Mouse (Mus musculus): ENCODE measurements around the gene Fbxo2. TPM values are rescaled to one million over a fixed set of nuclear protein-coding genes. Genes with fewer than 3 reads are reported as not detected.
"Not testable (repeated sequence)": the region's sequence is repeated elsewhere in the genome, so short reads cannot be mapped to it uniquely, and the experiment has no call there.

The Fbxo2 gene
- polyA plus RNA-seq (2011; ENCODE audit: insufficient read depth, insufficient read length, low replicate concordance, missing spikeins) = not detected in 2 replicates

- 3% methylated on average over 43 of the region's 43 CpGs for WGBS
These were observed at the start of gene Fbxo2, which contains the start of gene Fbxo44 for GRCm38 (mm10) chr4:148160436-148161390. Gene Fbxo2 (plus strand): TSS chr4:148160621. Gene Fbxo44 (minus strand): TSS chr4:148160482.

GRCm38 (mm10) chr4:148112519-148112918 is 47.9 kb upstream of the Fbxo2 start:
- no peak for TF ChIP-seq CTCF (IDR thresholded peaks at IDR 0.05; ENCODE audit: control insufficient read depth, insufficient read depth, low read length)
- no peak for TF ChIP-seq POLR2A (IDR thresholded peaks at IDR 0.05; ENCODE audit: borderline replicate concordance, control insufficient read depth, low read depth, low read length)
- 75% methylated on average over 12 of the region's 12 CpGs for WGBS
- Histone ChIP-seq H3K4me3 (replicated peaks; ENCODE audit: control insufficient read depth, low read depth, low read length) (no peak overlapping the region), H3K4me1 (ENCODE audit: control insufficient read depth, insufficient read depth, low read length) (no peaks in the 10 kb centered on the region), H3K27ac (ENCODE audit: control insufficient read depth, insufficient read depth, low read depth, low read length, poor library complexity) (no peak overlapping the region)

More at GRCm38 (mm10) chr4:148160436-148161390, at the start of gene Fbxo2, which contains the start of gene Fbxo44:
- TF ChIP-seq POLR2A (IDR thresholded peaks at IDR 0.05; ENCODE audit: borderline replicate concordance, control insufficient read depth, low read depth, low read length) (no peak), CTCF (IDR thresholded peaks at IDR 0.05; ENCODE audit: control insufficient read depth, insufficient read depth, low read length) (no peak)
- Histone ChIP-seq H3K27ac (ENCODE audit: control insufficient read depth, insufficient read depth, low read depth, low read length, poor library complexity) (no peak within 1 kb of the TSS; the same call in 1 of the 2 replicates), H3K4me3 (replicated peaks; ENCODE audit: control insufficient read depth, low read depth, low read length) (peak within 1 kb of the TSS; percentile 62), H3K4me1 (ENCODE audit: control insufficient read depth, insufficient read depth, low read length) (no peaks in the 10 kb centered on the region; the same call in 1 of the 2 replicates)

- 7% methylated on average over 15 of the region's 15 CpGs for WGBS
- Histone ChIP-seq H3K27ac (ENCODE audit: control insufficient read depth, insufficient read depth, low read depth, low read length, poor library complexity) (no peak overlapping the region), H3K4me3 (replicated peaks; ENCODE audit: control insufficient read depth, low read depth, low read length) (no peak overlapping the region), H3K4me1 (ENCODE audit: control insufficient read depth, insufficient read depth, low read length) (no peaks in the 10 kb centered on the region)
- TF ChIP-seq POLR2A (IDR thresholded peaks at IDR 0.05; ENCODE audit: borderline replicate concordance, control insufficient read depth, low read depth, low read length) (no peak), CTCF (IDR thresholded peaks at IDR 0.05; ENCODE audit: control insufficient read depth, insufficient read depth, low read length) (peak; percentile 99)
These were observed 45.5 kb upstream of the Fbxo2 start for GRCm38 (mm10) chr4:148114758-148115391.

GRCm38 (mm10) chr4:148115467-148115866 is 45.0 kb upstream of the Fbxo2 start:
- Histone ChIP-seq H3K27ac (ENCODE audit: control insufficient read depth, insufficient read depth, low read depth, low read length, poor library complexity) (no peak overlapping the region), H3K4me1 (ENCODE audit: control insufficient read depth, insufficient read depth, low read length) (no peaks in the 10 kb centered on the region), H3K4me3 (replicated peaks; ENCODE audit: control insufficient read depth, low read depth, low read length) (no peak overlapping the region)
- under 1% methylated on average over 15 of the region's 15 CpGs for WGBS
- no peak for TF ChIP-seq POLR2A (IDR thresholded peaks at IDR 0.05; ENCODE audit: borderline replicate concordance, control insufficient read depth, low read depth, low read length)
- TF ChIP-seq CTCF (IDR thresholded peaks at IDR 0.05; ENCODE audit: control insufficient read depth, insufficient read depth, low read length) = peak; percentile 18; the same call in 1 of the 2 replicates

GRCm38 (mm10) chr4:148116657-148117056 is 43.8 kb upstream of the Fbxo2 start:
- 73% methylated on average over 4 of the region's 4 CpGs for WGBS
- TF ChIP-seq POLR2A (IDR thresholded peaks at IDR 0.05; ENCODE audit: borderline replicate concordance, control insufficient read depth, low read depth, low read length) (no peak), CTCF (IDR thresholded peaks at IDR 0.05; ENCODE audit: control insufficient read depth, insufficient read depth, low read length) (peak; percentile 35; the same call in 1 of the 2 replicates)
- H3K4me1 ChIP-seq (ENCODE audit: control insufficient read depth, insufficient read depth, low read length) = no peaks in the 10 kb centered on the region
- H3K4me3 ChIP-seq (replicated peaks; ENCODE audit: control insufficient read depth, low read depth, low read length) = no peak overlapping the region
- H3K27ac ChIP-seq (ENCODE audit: control insufficient read depth, insufficient read depth, low read depth, low read length, poor library complexity) = no peak overlapping the region

GRCm38 (mm10) chr4:148117392-148117791 is 43.0 kb upstream of the Fbxo2 start:
- Histone ChIP-seq H3K4me3 (replicated peaks; ENCODE audit: control insufficient read depth, low read depth, low read length) (no peak overlapping the region), H3K27ac (ENCODE audit: control insufficient read depth, insufficient read depth, low read depth, low read length, poor library complexity) (no peak overlapping the region), H3K4me1 (ENCODE audit: control insufficient read depth, insufficient read depth, low read length) (no peaks in the 10 kb centered on the region)
- WGBS = 72% methylated on average over 4 of the region's 4 CpGs
- TF ChIP-seq POLR2A (IDR thresholded peaks at IDR 0.05; ENCODE audit: borderline replicate concordance, control insufficient read depth, low read depth, low read length) = no peak
- no peak for TF ChIP-seq CTCF (IDR thresholded peaks at IDR 0.05; ENCODE audit: control insufficient read depth, insufficient read depth, low read length)

- WGBS = 80% methylated on average over 9 of the region's 9 CpGs
- not testable (repeated sequence) for H3K27ac ChIP-seq (ENCODE audit: control insufficient read depth, insufficient read depth, low read depth, low read length, poor library complexity); H3K4me3 ChIP-seq (replicated peaks; ENCODE audit: control insufficient read depth, low read depth, low read length); H3K4me1 ChIP-seq (ENCODE audit: control insufficient read depth, insufficient read depth, low read length)
These were observed 40.8 kb upstream of the Fbxo2 start for GRCm38 (mm10) chr4:148119578-148119977.

- TF ChIP-seq POLR2A (IDR thresholded peaks at IDR 0.05; ENCODE audit: borderline replicate concordance, control insufficient read depth, low read depth, low read length) (no peak), CTCF (IDR thresholded peaks at IDR 0.05; ENCODE audit: control insufficient read depth, insufficient read depth, low read length) (no peak)
- 33% methylated on average over 9 of the region's 9 CpGs for WGBS
- Histone ChIP-seq H3K4me1 (ENCODE audit: control insufficient read depth, insufficient read depth, low read length) (no peaks in the 10 kb centered on the region), H3K4me3 (replicated peaks; ENCODE audit: control insufficient read depth, low read depth, low read length) (no peak overlapping the region), H3K27ac (ENCODE audit: control insufficient read depth, insufficient read depth, low read depth, low read length, poor library complexity) (no peak overlapping the region)
These were observed 39.9 kb upstream of the Fbxo2 start for GRCm38 (mm10) chr4:148120555-148120954.

Measured in bone marrow, adult 2 months (tissue).